Mouse (Mus musculus) heart, postnatal 0 days (tissue): ENCODE measurements around the gene Terf2. TPM values are rescaled to one million over a fixed set of nuclear protein-coding genes. Genes with fewer than 3 reads are reported as not detected.

ENCODE experiments used
- ATAC-seq: fragments of 200-750 bp; cut with Nextera tagmentation; 2 replicates; pipeline ENCODE4 v1.8.0; 2017; ENCODE audit warnings: low read depth, moderate number of reproducible peaks, moderate library complexity; ENCODE audit not compliant: insufficient read depth
- DNase-seq: peaks from one replicate; pipeline ENCODE4 v3.0.0-alpha.2; 2016; ENCODE audit warnings: low spot score
- H3K27ac ChIP-seq: fragments of 300-500 bp; sonication (generic); 2 replicates; pipeline ENCODE4 v1.5.1; 2014; ENCODE audit warnings: low read depth, mild to moderate bottlenecking
- H3K27me3 ChIP-seq: fragments of 300-500 bp; sonication (generic); 2 replicates; pipeline ENCODE4 v1.6.1; 2014; ENCODE audit warnings: low read length, mixed read lengths; ENCODE audit not compliant: control insufficient read depth, insufficient read depth
- H3K36me3 ChIP-seq: fragments of 300-500 bp; sonication (generic); replicated peaks from 2 replicates; pipeline ENCODE4 v1.6.1; 2014; ENCODE audit warnings: low read length, mixed read lengths; ENCODE audit not compliant: control insufficient read depth, insufficient read depth
- H3K4me1 ChIP-seq: fragments of 300-500 bp; sonication (generic); 2 replicates; pipeline ENCODE4 v1.6.1; 2014; ENCODE audit warnings: antibody characterized with exemption; ENCODE audit not compliant: control insufficient read depth, insufficient read depth
- H3K4me2 ChIP-seq: fragments of 300-500 bp; sonication (generic); 2 replicates; pipeline ENCODE4 v1.6.1; 2014; ENCODE audit warnings: low read depth, mild to moderate bottlenecking, low read length, moderate library complexity
- H3K4me3 ChIP-seq: fragments of 300-500 bp; sonication (generic); 2 replicates; pipeline ENCODE4 v1.5.1; 2014; ENCODE audit warnings: low read depth, low read length
- H3K9ac ChIP-seq: fragments of 300-500 bp; sonication (generic); replicated peaks from 2 replicates; pipeline ENCODE4 v1.6.1; 2014; ENCODE audit warnings: low read depth, low read length, mixed read lengths
- H3K9me3 ChIP-seq: fragments of 300-500 bp; sonication (generic); replicated peaks from 2 replicates; pipeline ENCODE4 v1.6.1; 2016; ENCODE audit warnings: low read length; ENCODE audit not compliant: control insufficient read depth
- CTCF ChIP-seq: IDR thresholded peaks from 2 replicates; pipeline ENCODE4 v1.5.1; 2016; ENCODE audit warnings: antibody characterized with exemption, control low read depth, low read depth
- EP300 ChIP-seq: IDR thresholded peaks from 2 replicates; pipeline ENCODE4 v1.6.1; 2016; ENCODE audit warnings: antibody characterized with exemption, low read depth
- WGBS: fragments of 180-500 bp; shearing (Covaris S2); extraction: QIAGEN DNeasy Blood & Tissue Kit; methylation state at CpG from one replicate; pipeline ENCODE4 v1.1.7; 2014; 5-methylcytosine and 5-hydroxymethylcytosine counted together
- polyA plus RNA-seq: library from polyadenylated mRNA; unstranded; fragments of >200 nt; fragmentation: Nextera tagmentation; extraction: Ambion mirVana; gene quantifications from 2 replicates; pipeline ENCODE4 v1.2.1, GENCODE M21; 2015
- total RNA-seq: library from RNA; depleted of rRNA; stranded (reverse); fragments of >200 nt; gene quantifications from 2 replicates; pipeline ENCODE4 v1.2.3, GENCODE M21; 2014; ENCODE audit warnings: low replicate concordance

The Terf2 gene
- total and polyA plus RNA-seq, 2 experiments from 2014 or later, result 7.3 to 8.2 TPM

GRCm38 (mm10) chr8:107119412-107119811, 23.1 kb upstream of the Terf2 start:
- peak overlapping the region; percentile 85 for H3K27ac ChIP-seq
- ATAC-seq (no peak), DNase-seq (no peak)
- H3K9me3 ChIP-seq, result no peaks in the 10 kb centered on the region
- H3K9ac ChIP-seq, result peak overlapping the region; percentile 13; the same call in 1 of the 2 replicates
- WGBS, result 60% methylated on average over 9 of the region's 9 CpGs
- H3K4me1 ChIP-seq, result peaks cover 17% of the 10 kb centered on the region
- H3K4me2 ChIP-seq, result no peak overlapping the region
- no peak overlapping the region for H3K4me3 ChIP-seq
- H3K36me3 ChIP-seq, result no peaks in the 10 kb centered on the region
- no peak for TF ChIP-seq EP300
- no peak for TF ChIP-seq CTCF
- no peaks in the 10 kb centered on the region for H3K27me3 ChIP-seq

- H3K9me3 ChIP-seq, result no peaks in the 10 kb centered on the region
- H3K4me3 ChIP-seq, result no peak overlapping the region
- TF ChIP-seq CTCF (no peak), EP300 (no peak)
- peak overlapping the region; percentile 13 for H3K9ac ChIP-seq
- peak overlapping the region; percentile 85 for H3K27ac ChIP-seq
- H3K27me3 ChIP-seq, result no peaks in the 10 kb centered on the region
- ATAC-seq, result peak; percentile 67
- DNase-seq, result peak; percentile 37
- no peaks in the 10 kb centered on the region for H3K36me3 ChIP-seq
- no peak overlapping the region for H3K4me2 ChIP-seq
- WGBS, result 36% methylated on average over 7 of the region's 7 CpGs
- peaks cover 17% of the 10 kb centered on the region for H3K4me1 ChIP-seq
These were observed 22.5 kb upstream of the Terf2 start for GRCm38 (mm10) chr8:107118803-107119233.

- 52% methylated on average over 2 of the region's 2 CpGs for WGBS
- no peak for ATAC-seq
- H3K4me1 ChIP-seq, result peaks cover 17% of the 10 kb centered on the region
These were observed 20.7 kb upstream of the Terf2 start for GRCm38 (mm10) chr8:107117019-107117418.

GRCm38 (mm10) chr8:107116023-107116422, 19.7 kb upstream of the Terf2 start:
- Histone ChIP-seq H3K4me2 (no peak overlapping the region), H3K27ac (no peak overlapping the region), H3K36me3 (no peaks in the 10 kb centered on the region), H3K9me3 (no peaks in the 10 kb centered on the region), H3K4me3 (no peak overlapping the region), H3K9ac (no peak overlapping the region), H3K4me1 (peaks cover 17% of the 10 kb centered on the region), H3K27me3 (no peaks in the 10 kb centered on the region)
- ATAC-seq (peak; percentile 77), DNase-seq (peak; percentile 82)
- TF ChIP-seq EP300, result no peak
- TF ChIP-seq CTCF, result peak; percentile 83
- whole genome bisulfite sequencing, result 9% methylated on average over 11 of the region's 11 CpGs

More at GRCm38 (mm10) chr8:107117019-107117418, 20.7 kb upstream of the Terf2 start:
- Histone ChIP-seq H3K36me3 (no peaks in the 10 kb centered on the region), H3K9me3 (no peaks in the 10 kb centered on the region), H3K27ac (no peak overlapping the region), H3K9ac (no peak overlapping the region), H3K4me2 (no peak overlapping the region), H3K4me3 (no peak overlapping the region), H3K27me3 (no peaks in the 10 kb centered on the region)
- DNase-seq, result no peak
- no peak for TF ChIP-seq EP300
- TF ChIP-seq CTCF, result no peak

- Histone ChIP-seq H3K36me3 (no peaks in the 10 kb centered on the region), H3K27me3 (no peaks in the 10 kb centered on the region), H3K27ac (peak overlapping the region; percentile 73), H3K4me2 (peak overlapping the region; percentile 37), H3K4me3 (no peak overlapping the region), H3K9ac (peak overlapping the region; percentile 47), H3K4me1 (peaks cover 17% of the 10 kb centered on the region), H3K9me3 (no peaks in the 10 kb centered on the region)
- 0 out of 2 replicates have a peak, but pooled peaks have one; percentile 5 for ATAC-seq
- DNase-seq, result no peak
- TF ChIP-seq EP300 (no peak), CTCF (no peak)
- 46% methylated on average over 10 of the region's 10 CpGs for WGBS
These were observed 18.6 kb upstream of the Terf2 start for GRCm38 (mm10) chr8:107115008-107115320.
